Mouse (Mus musculus) myocyte (in vitro differentiated cells): Measurements from ENCODE around the gene Lrmda. TPM values are rescaled to one million over a fixed set of nuclear protein-coding genes. Genes with fewer than 3 reads are reported as not detected.

ENCODE experiments used
- H3K27me3 ChIP-seq: one replicate; pipeline ENCODE4 v1.6.1; 2011; ENCODE audit not compliant: control insufficient read depth, insufficient read depth, insufficient read length
- H3K36me3 ChIP-seq: one replicate; pipeline ENCODE4 v1.6.1; 2011; ENCODE audit not compliant: control insufficient read depth, insufficient read depth
- H3K4me2 ChIP-seq: one replicate; pipeline ENCODE4 v1.6.1; 2011; ENCODE audit warnings: low read depth, control low read depth
- H3K4me3 ChIP-seq: one replicate; pipeline ENCODE4 v1.5.1; 2011; ENCODE audit warnings: mild to moderate bottlenecking, control low read depth, moderate library complexity
- H3K79me2 ChIP-seq: one replicate; pipeline ENCODE4 v1.6.1; 2011; ENCODE audit not compliant: control insufficient read depth, insufficient read depth
- H3ac ChIP-seq: one replicate; pipeline ENCODE4 v1.6.1; 2011; ENCODE audit not compliant: control insufficient read depth, insufficient read length
- CEBPB ChIP-seq: IDR thresholded peaks from 2 replicates; pipeline ENCODE4 v1.6.1; 2011; ENCODE audit warnings: mild to moderate bottlenecking, moderate library complexity; ENCODE audit not compliant: poor library complexity, insufficient read depth, severe bottlenecking
- E2F4 ChIP-seq: IDR thresholded peaks from one replicate; pipeline ENCODE4 v1.6.1; 2011; ENCODE audit warnings: mild to moderate bottlenecking, control low read depth, moderate library complexity; ENCODE audit not compliant: insufficient read depth
- MAX ChIP-seq: IDR thresholded peaks from one replicate; pipeline ENCODE4 v1.6.1; 2011; ENCODE audit warnings: low read depth, mild to moderate bottlenecking, control low read depth
- MYOD1 ChIP-seq, 3 experiments: IDR thresholded peaks; one replicate each; pipeline ENCODE4 v1.6.1; 2011; ENCODE audit warnings: control low read depth in 2 of 3, low read depth in 2 of 3, mild to moderate bottlenecking in 2 of 3, moderate library complexity in 1 of 3; ENCODE audit not compliant: insufficient read length in 2 of 3, control insufficient read depth in 1 of 3
- MYOG ChIP-seq, 3 experiments: IDR thresholded peaks; one replicate each; pipeline ENCODE4 v1.6.1; 2011; ENCODE audit warnings: control low read depth in 2 of 3, low read depth in 2 of 3, mild to moderate bottlenecking in 2 of 3; ENCODE audit not compliant: insufficient read length in 2 of 3, control insufficient read depth in 1 of 3, insufficient read depth in 1 of 3
- POLR2A ChIP-seq: IDR thresholded peaks from one replicate; pipeline ENCODE4 v1.6.1; 2011; ENCODE audit warnings: low read depth, mild to moderate bottlenecking, control low read depth, moderate library complexity; ENCODE audit not compliant: insufficient read length
- POLR2AphosphoS2 ChIP-seq: IDR thresholded peaks from one replicate; pipeline ENCODE4 v1.6.1; 2011; ENCODE audit warnings: low read depth, control low read depth; ENCODE audit not compliant: insufficient read length
- REST ChIP-seq: IDR thresholded peaks from one replicate; pipeline ENCODE4 v1.6.1; 2011; ENCODE audit warnings: mild to moderate bottlenecking, control low read depth, moderate library complexity; ENCODE audit not compliant: insufficient read depth, insufficient read length
- SRF ChIP-seq: IDR thresholded peaks from one replicate; pipeline ENCODE4 v1.6.1; 2011; ENCODE audit warnings: low read depth; ENCODE audit not compliant: control insufficient read depth, insufficient read length
- TCF12 ChIP-seq: IDR thresholded peaks from one replicate; pipeline ENCODE4 v1.6.1; 2011; ENCODE audit warnings: mild to moderate bottlenecking, control low read depth; ENCODE audit not compliant: poor library complexity, insufficient read depth, severe bottlenecking
- TCF3 ChIP-seq: IDR thresholded peaks from one replicate; pipeline ENCODE4 v1.6.1; 2011; ENCODE audit warnings: low read depth, control low read depth; ENCODE audit not compliant: insufficient read length
- USF1 ChIP-seq: IDR thresholded peaks from one replicate; pipeline ENCODE4 v1.6.1; 2011; ENCODE audit warnings: low read depth, mild to moderate bottlenecking, control low read depth, moderate library complexity
- polyA plus RNA-seq: library from polyadenylated mRNA; unstranded; fragments of >200 nt; fragmentation: generic; extraction: Trizol; gene quantifications from one replicate; pipeline ENCODE4 v1.2.1, GENCODE M21; 2012; ENCODE audit warnings: missing spikeins

Gene Lrmda
- polyA plus RNA-seq, 1 experiment = 1.9 TPM

- TF ChIP-seq USF1 (no peak), TCF3 (no peak), E2F4 (no peak), MAX (no peak), SRF (no peak), MYOD1 (IDR thresholded peaks at IDR 0.05; ENCODE audit: control insufficient read depth in 1 of 3, insufficient read length in 2 of 3, low read depth in 2 of 3) (no peak), REST (no peak), CEBPB (no peak), POLR2A (no peak)
- Histone ChIP-seq H3ac (no peak overlapping the region), H3K4me3 (no peak overlapping the region), H3K27me3 (peaks cover 6% of the 10 kb centered on the region), H3K79me2 (no peaks in the 10 kb centered on the region), H3K36me3 (no peaks in the 10 kb centered on the region), H3K4me2 (no peak overlapping the region)
Observed at GRCm38 (mm10) chr14:22282847-22283246, 263.3 kb downstream of the Lrmda start.

- no peaks in the 10 kb centered on the region for H3K79me2 ChIP-seq
- no peak overlapping the region for H3K4me3 ChIP-seq
- no peak overlapping the region for H3K4me2 ChIP-seq
- no peak for TF ChIP-seq TCF3
- TF ChIP-seq SRF = no peak
- TF ChIP-seq CEBPB = no peak
- TF ChIP-seq REST = no peak
- no peak for TF ChIP-seq MYOD1 (IDR thresholded peaks at IDR 0.05; ENCODE audit: control insufficient read depth in 1 of 3, insufficient read length in 2 of 3, low read depth in 2 of 3)
- peaks cover 6% of the 10 kb centered on the region for H3K27me3 ChIP-seq
- H3K36me3 ChIP-seq = no peaks in the 10 kb centered on the region
- H3ac ChIP-seq = no peak overlapping the region
Observed at GRCm38 (mm10) chr14:22283722-22284121, 264.2 kb downstream of the Lrmda start.

- H3K4me2 ChIP-seq = no peak overlapping the region
- no peaks in the 10 kb centered on the region for H3K79me2 ChIP-seq
- TF ChIP-seq USF1 (no peak), MYOG (IDR thresholded peaks at IDR 0.05; ENCODE audit: control insufficient read depth in 1 of 3, insufficient read depth in 1 of 3, insufficient read length in 2 of 3, low read depth in 2 of 3) (no peak), REST (no peak)
- peaks cover 11% of the 10 kb centered on the region for H3K27me3 ChIP-seq
- H3K36me3 ChIP-seq = no peaks in the 10 kb centered on the region
- H3ac ChIP-seq = no peak overlapping the region
- H3K4me3 ChIP-seq = no peak overlapping the region
Observed at GRCm38 (mm10) chr14:22284823-22285517, 265.5 kb downstream of the Lrmda start.

DNA sequence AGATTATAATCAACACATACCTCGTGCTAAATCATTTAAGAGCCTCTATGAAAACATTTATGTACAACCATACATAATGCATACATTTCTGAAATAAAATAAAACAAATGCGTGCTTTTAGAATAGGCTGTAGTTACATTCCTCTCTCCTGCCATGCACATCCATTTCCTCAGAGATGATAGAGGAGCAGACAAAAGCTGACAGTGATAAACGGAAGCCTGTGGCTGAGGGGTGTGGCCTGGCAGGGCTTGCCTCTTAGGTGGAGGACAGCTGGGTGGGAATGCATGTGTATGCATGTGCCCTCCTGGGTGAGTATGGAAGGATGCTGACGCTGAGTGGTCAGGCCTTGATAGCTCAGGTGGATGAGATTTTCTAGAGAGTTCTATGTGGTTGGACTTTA is 266.3 kb downstream of the Lrmda start:
- TF ChIP-seq POLR2AphosphoS2 (no peak), SRF (no peak), TCF12 (no peak), CEBPB (no peak), MYOD1 (IDR thresholded peaks at IDR 0.05; ENCODE audit: control insufficient read depth in 1 of 3, insufficient read length in 2 of 3, low read depth in 2 of 3) (no peak), REST (no peak), E2F4 (no peak), MYOG (IDR thresholded peaks at IDR 0.05; ENCODE audit: control insufficient read depth in 1 of 3, insufficient read depth in 1 of 3, insufficient read length in 2 of 3, low read depth in 2 of 3) (no peak), USF1 (no peak), TCF3 (no peak), MAX (no peak), POLR2A (no peak)
- H3K4me3 ChIP-seq = no peak overlapping the region
- H3ac ChIP-seq = no peak overlapping the region
- no peaks in the 10 kb centered on the region for H3K79me2 ChIP-seq
- no peaks in the 10 kb centered on the region for H3K36me3 ChIP-seq
- H3K4me2 ChIP-seq = no peak overlapping the region
- H3K27me3 ChIP-seq = peaks cover 11% of the 10 kb centered on the region

DNA sequence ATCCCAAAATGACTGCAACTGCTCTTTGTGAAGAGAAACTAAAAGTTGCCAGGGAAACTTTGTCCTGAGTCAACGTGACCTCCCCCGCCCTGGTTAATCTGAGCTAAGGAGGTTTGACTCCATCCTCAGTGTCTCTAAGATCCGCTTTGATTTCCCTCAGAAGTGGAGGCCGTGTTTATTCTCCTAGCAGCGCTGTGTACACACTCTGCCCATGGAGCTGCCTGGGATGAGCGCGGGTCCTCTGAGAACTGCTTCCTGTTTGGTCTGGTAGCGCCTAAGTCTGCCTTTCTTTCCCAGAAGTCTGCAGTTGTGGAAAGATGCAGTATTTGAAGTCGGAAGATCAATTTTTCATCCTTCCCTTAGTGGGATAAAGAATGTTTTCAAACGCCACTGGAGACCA is 268.7 kb downstream of the Lrmda start:
- no peaks in the 10 kb centered on the region for H3K36me3 ChIP-seq
- H3K27me3 ChIP-seq = peaks cover 11% of the 10 kb centered on the region
- TF ChIP-seq POLR2AphosphoS2 (no peak), POLR2A (no peak), E2F4 (no peak), TCF3 (no peak), USF1 (no peak), MAX (no peak), MYOG (IDR thresholded peaks at IDR 0.05; ENCODE audit: control insufficient read depth in 1 of 3, insufficient read depth in 1 of 3, insufficient read length in 2 of 3, low read depth in 2 of 3) (no peak), CEBPB (no peak), REST (no peak), SRF (no peak)
- no peak overlapping the region for H3K4me2 ChIP-seq
- H3K79me2 ChIP-seq = no peaks in the 10 kb centered on the region
- H3ac ChIP-seq = no peak overlapping the region
- H3K4me3 ChIP-seq = no peak overlapping the region
